Mouse (Mus musculus) c-Kit-positive CD71-positive TER-119-positive erythroid progenitor cells, embryonic 14.5 days (primary cell): ENCODE measurements at regions not wholly inside any gene's neighbourhood (a gene's known extent, or its start where the extent isn't known, plus 50 kb on each side); places are given as distances from the start of the nearest gene placed in this dataset.

Experiments
- DNase-seq: peaks from one replicate; pipeline ENCODE4 v3.0.0-alpha.2; 2013; ENCODE audit warnings: low spot score

- DNase-seq, result no peak
Observed at GRCm38 (mm10) chr16:87295727-87296126, 58.3 kb upstream of the N6amt1 start.

GRCm38 (mm10) chr16:87292826-87293225 is 61.2 kb upstream of the N6amt1 start:
- DNase-seq, result no peak

DNA sequence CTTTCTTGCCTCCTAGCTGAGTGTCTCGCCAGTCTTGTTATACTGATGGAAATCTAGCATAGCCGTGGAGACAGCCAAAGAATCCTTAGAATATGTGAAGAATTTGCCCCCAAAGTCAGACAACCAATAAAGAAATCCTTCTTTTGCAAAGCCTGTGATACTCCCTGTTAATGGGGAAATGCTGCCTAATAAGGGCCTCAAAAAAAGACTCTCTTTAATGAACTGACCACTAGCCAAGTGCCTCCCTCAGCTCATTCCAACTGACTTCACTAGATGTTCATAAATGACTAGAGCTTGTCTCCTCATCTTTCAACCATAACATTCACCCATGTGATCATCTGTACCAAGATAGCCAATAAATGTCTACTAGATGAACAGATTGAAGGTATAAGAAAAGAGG is 62.3 kb upstream of the N6amt1 start:
- DNase-seq, result no peak

GRCm38 (mm10) chr16:87285639-87286038 is 68.3 kb upstream of the N6amt1 start:
- DNase-seq, result no peak

- DNase-seq, result peak; percentile 25
Observed at GRCm38 (mm10) chr16:87284835-87285510, 69.0 kb upstream of the N6amt1 start.

DNA sequence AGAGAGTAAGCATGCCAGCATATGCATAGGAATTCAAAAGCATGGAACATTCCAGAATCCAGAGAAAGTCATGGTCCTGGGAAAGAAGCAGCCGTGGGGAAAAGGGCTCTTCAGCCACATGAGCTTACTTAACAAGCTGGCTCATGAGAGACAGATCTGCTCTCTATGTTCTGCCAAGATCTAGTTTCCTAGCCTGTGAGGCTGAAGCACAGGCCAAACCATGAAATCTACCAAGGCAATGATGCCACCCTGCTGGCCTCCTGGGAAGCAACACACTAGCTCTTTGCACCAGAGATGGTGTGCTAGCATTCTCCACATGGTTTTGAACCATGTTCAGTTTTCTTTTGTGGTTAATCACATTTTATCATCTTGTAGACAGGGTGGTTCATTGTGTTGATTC is 75.5 kb upstream of the N6amt1 start:
- no peak for DNase-seq

- no peak for DNase-seq
Observed at GRCm38 (mm10) chr16:87272363-87272762, 81.6 kb upstream of the N6amt1 start.

DNA sequence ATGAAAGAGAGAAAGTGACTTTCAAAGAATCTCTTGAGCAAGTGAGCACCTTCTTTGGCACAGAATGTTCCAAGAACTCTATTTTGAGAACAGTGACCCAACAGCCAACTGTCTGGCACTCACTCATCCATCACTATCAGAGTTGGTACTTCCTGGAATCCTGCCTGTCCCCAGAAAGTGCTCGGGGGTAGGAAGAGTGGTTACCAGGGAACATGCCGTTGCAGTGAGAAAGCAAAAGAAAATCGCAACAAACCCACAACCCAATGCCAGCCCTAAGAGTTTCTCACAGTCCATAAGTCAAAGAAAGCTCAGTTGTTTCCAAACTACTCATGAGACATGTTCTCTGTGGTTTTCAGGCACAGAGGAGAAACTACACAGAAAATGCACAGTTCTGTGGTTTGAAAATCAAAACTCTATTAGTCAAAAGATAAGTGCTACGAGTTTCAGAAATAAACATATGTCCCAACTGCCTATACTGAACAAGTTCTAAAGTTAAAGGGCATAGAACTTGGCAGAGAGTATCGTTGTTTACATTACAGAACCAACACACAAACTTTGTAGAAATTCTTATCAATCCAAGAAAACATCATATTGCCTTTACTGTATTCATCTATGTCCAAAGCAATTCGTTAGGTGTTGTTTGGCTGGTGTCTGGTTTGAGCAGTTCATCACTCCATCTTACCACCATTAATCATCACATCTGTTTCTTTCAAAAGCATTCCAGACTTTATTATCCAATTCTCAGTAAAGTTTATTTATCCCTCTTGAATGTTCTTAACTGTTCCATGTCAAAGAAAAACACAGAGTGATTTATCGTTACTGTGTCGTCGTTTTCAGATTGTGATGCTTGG is 85.8 kb upstream of the N6amt1 start:
- no peak for DNase-seq

DNA sequence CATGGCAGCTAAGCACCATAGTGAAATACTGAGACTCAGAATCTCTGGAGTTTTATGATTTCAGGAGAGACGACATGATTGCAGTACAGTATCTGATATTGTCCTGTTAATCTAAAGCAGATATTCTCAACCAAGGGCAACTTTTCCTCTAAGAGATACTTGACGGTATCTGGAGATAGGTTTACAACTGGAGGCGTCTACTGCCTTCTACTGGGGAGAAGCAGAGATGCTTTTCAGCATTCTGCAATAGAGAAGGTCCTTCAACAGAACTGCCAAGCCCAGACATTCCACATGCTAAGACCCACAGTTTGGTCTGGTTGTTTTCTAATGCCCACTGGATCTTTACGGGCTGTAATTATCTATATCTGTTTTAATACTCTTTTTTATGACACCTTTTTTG is 86.5 kb upstream of the N6amt1 start:
- DNase-seq, result no peak

DNA sequence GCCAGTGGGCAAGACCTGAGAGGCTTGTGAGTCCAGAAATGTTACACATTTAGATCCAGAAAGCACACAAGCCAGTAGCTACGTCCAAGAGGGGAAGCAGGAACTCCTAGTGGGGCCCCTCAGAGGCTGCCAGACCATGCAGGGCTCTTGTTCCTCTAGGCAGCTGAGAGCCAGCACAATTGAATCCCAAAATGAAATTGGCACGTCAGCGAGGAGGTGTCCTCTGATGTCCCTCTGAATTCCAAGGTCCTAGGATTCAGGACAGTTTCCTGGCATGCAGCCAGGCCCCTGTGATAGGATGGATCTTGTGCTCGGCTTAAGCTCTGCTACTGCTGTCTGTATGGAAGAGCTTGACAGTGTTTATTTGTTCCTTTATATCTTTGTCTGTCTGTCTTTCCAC is 90.4 kb upstream of the N6amt1 start:
- no peak for DNase-seq

GRCm38 (mm10) chr16:87263041-87263440 is 90.9 kb upstream of the N6amt1 start:
- no peak for DNase-seq

- DNase-seq, result no peak
Observed at GRCm38 (mm10) chr16:87262497-87262896, 91.5 kb upstream of the N6amt1 start.

GRCm38 (mm10) chr16:87261527-87261926 is 92.5 kb upstream of the N6amt1 start:
- no peak for DNase-seq

DNA sequence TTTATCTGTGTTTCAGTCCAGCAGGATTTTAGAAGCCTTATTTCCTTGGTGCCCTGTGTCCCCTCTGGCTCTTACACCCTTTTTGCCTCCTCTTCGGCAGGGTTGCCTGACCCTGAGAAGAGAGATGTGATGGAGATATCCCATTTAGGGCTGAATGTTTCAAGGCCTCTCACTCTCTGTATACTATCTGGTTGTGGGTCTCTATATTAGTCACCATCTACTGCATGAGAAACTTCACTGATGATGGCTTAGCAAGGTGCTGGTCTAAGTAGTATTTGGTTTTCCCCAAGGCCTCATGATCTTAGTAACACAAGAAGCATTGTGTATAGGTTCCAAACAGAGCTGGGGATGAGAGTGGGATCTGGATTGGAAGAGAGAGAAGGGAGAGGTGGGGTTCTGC is 99.2 kb upstream of the N6amt1 start:
- DNase-seq, result no peak

- no peak for DNase-seq
Observed at GRCm38 (mm10) chr16:87250531-87250930, 103.5 kb upstream of the N6amt1 start.

DNA sequence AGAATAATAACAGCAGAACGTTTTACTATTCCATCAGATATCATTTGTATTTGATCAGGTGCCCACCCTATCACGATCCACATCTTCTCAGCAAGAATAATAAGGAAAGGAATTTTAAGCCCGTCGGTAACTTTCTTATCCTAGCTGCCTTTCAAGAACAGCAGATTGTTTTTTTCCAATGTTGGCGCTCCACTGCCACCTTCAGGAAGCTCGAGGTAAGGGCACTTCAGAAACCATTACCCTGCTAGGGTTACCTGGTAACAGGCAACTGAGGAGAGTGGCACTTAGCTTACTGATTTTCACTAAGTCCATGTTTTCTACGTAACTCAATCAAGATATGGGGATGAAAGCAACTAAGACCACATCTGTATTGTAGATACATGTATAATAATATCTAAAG is 104.1 kb upstream of the N6amt1 start:
- peak; percentile 7 for DNase-seq

- DNase-seq, result peak; percentile 16
Observed at GRCm38 (mm10) chr16:87248501-87249030, 105.4 kb upstream of the N6amt1 start.

DNA sequence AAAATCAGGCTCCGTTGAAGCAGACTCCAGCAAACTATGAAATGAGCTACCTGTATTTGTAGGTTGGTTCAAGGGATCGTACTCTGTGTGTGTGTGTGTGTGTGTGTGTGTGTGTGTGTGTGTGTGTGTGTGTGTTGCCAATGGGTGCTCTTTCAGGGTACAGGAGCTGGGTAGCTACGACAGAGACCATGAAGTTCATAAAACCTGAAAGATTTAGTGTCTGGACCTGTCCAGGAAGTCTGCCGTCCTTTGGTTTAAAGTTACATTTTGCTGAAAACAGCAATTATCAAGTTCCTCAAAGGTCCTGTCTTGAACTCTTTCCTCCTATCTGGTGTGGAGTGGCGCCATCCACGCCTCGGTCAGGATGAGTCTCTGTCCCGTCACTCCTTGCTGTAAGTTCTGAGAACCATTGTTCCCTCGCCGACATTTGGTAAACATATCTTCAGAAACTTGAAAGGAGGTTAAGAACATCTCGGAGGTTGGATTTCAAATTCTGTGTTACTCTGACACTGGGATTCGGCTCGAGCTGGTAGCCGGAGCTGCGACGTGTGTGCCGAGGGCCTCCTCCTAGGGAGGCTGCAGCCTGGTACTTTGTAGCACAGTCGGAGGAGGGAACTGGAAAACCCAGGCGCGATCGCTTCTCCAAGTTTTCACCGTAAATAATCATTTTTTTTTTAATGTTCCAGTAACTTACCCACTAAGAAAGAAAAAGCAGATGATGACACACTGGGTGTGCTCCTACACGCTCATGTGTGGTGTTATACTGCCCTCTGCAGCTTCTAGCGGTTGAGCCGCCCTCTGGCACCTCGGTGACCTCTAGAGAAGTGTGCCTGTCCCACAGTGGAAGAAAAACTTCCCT is 107.8 kb upstream of the N6amt1 start:
- no peak for DNase-seq

- DNase-seq, result no peak
Observed at GRCm38 (mm10) chr16:87245441-87245840, 108.5 kb upstream of the N6amt1 start.

DNA sequence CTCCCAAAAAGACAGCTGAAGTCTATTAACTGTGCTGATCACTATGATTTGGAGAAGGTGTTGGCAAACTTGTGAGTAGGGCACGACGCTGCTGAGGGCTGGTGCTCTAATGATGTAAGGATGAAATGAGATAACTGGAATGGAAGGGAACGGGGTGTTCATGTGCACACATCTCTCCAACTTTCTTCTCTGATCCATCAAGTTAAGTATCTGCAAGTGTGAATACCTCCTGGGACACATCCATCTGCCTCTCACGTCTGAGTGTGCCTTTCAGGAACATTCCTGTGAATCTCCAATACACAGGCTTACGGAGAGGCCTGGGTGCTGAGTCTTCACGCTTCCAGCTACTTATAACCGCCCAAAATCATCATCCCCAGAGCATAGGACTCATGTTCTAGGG is 112.0 kb upstream of the N6amt1 start:
- DNase-seq, result no peak

- DNase-seq, result no peak
Observed at GRCm38 (mm10) chr16:87239105-87239504, 114.9 kb upstream of the N6amt1 start.

DNA sequence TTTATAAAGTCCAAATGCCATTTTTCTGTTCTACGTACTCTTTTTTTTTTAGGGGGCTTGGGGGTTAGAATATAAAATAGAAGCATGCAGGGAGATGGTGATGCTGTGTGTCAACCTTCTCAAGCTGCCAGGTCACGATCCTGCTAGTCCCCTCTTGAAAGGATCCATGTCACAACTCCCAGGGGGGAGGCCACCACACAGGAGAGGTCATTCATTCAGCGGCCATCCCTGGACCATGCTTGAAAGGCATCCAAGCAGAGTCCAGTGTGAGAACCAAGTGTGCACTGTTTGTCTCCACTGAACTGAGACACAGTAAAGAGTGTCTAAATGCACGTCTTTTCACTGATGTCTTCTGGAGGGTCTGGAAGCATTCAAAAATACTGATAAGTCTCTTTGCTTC is 119.8 kb upstream of the N6amt1 start:
- DNase-seq, result no peak
